Mouse (Mus musculus) ES-E14 (cell line): ENCODE measurements at regions not wholly inside any gene's neighbourhood (a gene's known extent, or its start where the extent isn't known, plus 50 kb on each side); places are given as distances from the start of the nearest gene placed in this dataset.

Experiments used
- DNase-seq: peaks from one replicate; pipeline ENCODE4 v3.0.0-alpha.2; 2013; ENCODE audit warnings: low read depth, low spot score
- H3K27ac ChIP-seq: 2 replicates; pipeline ENCODE4 v1.5.1; 2012; ENCODE audit warnings: low read depth, mild to moderate bottlenecking, low read length, moderate library complexity, mixed read lengths; ENCODE audit not compliant: poor library complexity, insufficient read depth, severe bottlenecking
- H3K36me3 ChIP-seq: 2 replicates; pipeline ENCODE4 v1.6.1; 2012; ENCODE audit warnings: mild to moderate bottlenecking, low read length, moderate library complexity, mixed read lengths; ENCODE audit not compliant: control insufficient read depth, poor library complexity, insufficient read depth, severe bottlenecking
- H3K4me1 ChIP-seq, 2 experiments: fragments of 150-350 bp in 1 of 2; sonication (generic) in 1 of 2; 2 replicates each; pipeline ENCODE4 v1.6.1; 2012; ENCODE audit warnings: low read length in 2 of 2, mild to moderate bottlenecking in 1 of 2, mixed read lengths in 1 of 2; ENCODE audit not compliant: control insufficient read depth in 2 of 2, insufficient read depth in 2 of 2, poor library complexity in 1 of 2
- H3K4me3 ChIP-seq, 2 experiments: fragments of 150-350 bp in 1 of 2; sonication (generic) in 1 of 2; 2 replicates each; pipeline ENCODE4 v1.5.1; 2012; ENCODE audit warnings: low read length in 2 of 2, low read depth in 1 of 2, mild to moderate bottlenecking in 1 of 2, mixed read lengths in 1 of 2; ENCODE audit not compliant: insufficient read depth in 1 of 2, poor library complexity in 1 of 2, severe bottlenecking in 1 of 2
- H3K9ac ChIP-seq: 2 replicates; pipeline ENCODE4 v1.6.1; 2012; ENCODE audit warnings: low read depth, mild to moderate bottlenecking, low read length, mixed read lengths; ENCODE audit not compliant: poor library complexity, insufficient read depth, severe bottlenecking
- H3K9me3 ChIP-seq: fragments of 150-350 bp; sonication (generic); 2 replicates; pipeline ENCODE4 v1.6.1; 2012; ENCODE audit warnings: low read depth, mild to moderate bottlenecking, low read length; ENCODE audit not compliant: control insufficient read depth, insufficient read depth
- CHD2 ChIP-seq: IDR thresholded peaks from 2 replicates; pipeline ENCODE4 v1.6.1; 2014; ENCODE audit warnings: mild to moderate bottlenecking, low read depth, low read length, inconsistent platforms
- HCFC1 ChIP-seq: IDR thresholded peaks from 2 replicates; pipeline ENCODE4 v1.6.1; 2012; ENCODE audit warnings: low read length, inconsistent platforms, borderline replicate concordance; ENCODE audit not compliant: insufficient read depth
- MAFK ChIP-seq: IDR thresholded peaks from 2 replicates; pipeline ENCODE4 v1.6.1; 2014; ENCODE audit warnings: mild to moderate bottlenecking, low read depth, low read length, inconsistent platforms; ENCODE audit not compliant: insufficient read depth
- ZC3H11A ChIP-seq: IDR thresholded peaks from 2 replicates; pipeline ENCODE4 v1.6.1; 2012; ENCODE audit warnings: low read depth, mild to moderate bottlenecking, inconsistent platforms, low read length, borderline replicate concordance
- ZNF384 ChIP-seq: IDR thresholded peaks from 2 replicates; pipeline ENCODE4 v1.6.1; 2012; ENCODE audit warnings: low read depth, low read length, inconsistent platforms
- in situ Hi-C, 2 experiments: fragments of 600-800 bp; cut with MboI; formaldehyde crosslinking; loops; one replicate each; pipeline ENCODE4 v1.15.1; 2025; ENCODE audit warnings: low sequenced_read_pairs in 2 of 2, inconsistent platforms in 1 of 2; ENCODE audit not compliant: unreplicated experiment in 2 of 2

- DNase-seq = no peak
- Histone ChIP-seq H3K27ac (no peak overlapping the region), H3K9me3 (no peaks in the 10 kb centered on the region), H3K4me1 (peaks cover 0 to 2% of the 10 kb centered on the region in 2 experiments; a peak in 1 of 4 replicates), H3K36me3 (no peaks in the 10 kb centered on the region), H3K4me3 (no peak overlapping the region), H3K9ac (no peak overlapping the region)
- in situ Hi-C loops = no loop called here
- TF ChIP-seq MAFK (no peak), ZC3H11A (no peak), HCFC1 (no peak), CHD2 (no peak), ZNF384 (no peak)
Measured at GRCm38 (mm10) chr1:154027303-154027702, 127.3 kb upstream of the Teddm2 start.

- TF ChIP-seq ZNF384 (no peak), ZC3H11A (no peak), HCFC1 (no peak), CHD2 (no peak), MAFK (no peak)
- Histone ChIP-seq H3K36me3 (no peaks in the 10 kb centered on the region), H3K9me3 (no peaks in the 10 kb centered on the region), H3K4me3 (no peak overlapping the region), H3K27ac (no peak overlapping the region), H3K9ac (no peak overlapping the region), H3K4me1 (peaks cover 1 to 7% of the 10 kb centered on the region in 2 experiments; a peak in 2 of 4 replicates)
- no peak for DNase-seq
- in situ Hi-C loops = no loop called here
Measured at GRCm38 (mm10) chr1:154029826-154030225, 129.8 kb upstream of the Teddm2 start.

- no peak overlapping the region for H3K9ac ChIP-seq
- TF ChIP-seq ZNF384 = no peak
- no peak for TF ChIP-seq HCFC1
- no peak for TF ChIP-seq MAFK
- TF ChIP-seq CHD2 = no peak
- no peak for TF ChIP-seq ZC3H11A
- peak; percentile 50 for DNase-seq
- no peak overlapping the region for H3K4me3 ChIP-seq
- no peak overlapping the region for H3K27ac ChIP-seq
- in situ Hi-C loops = no loop called here
- no peaks in the 10 kb centered on the region for H3K36me3 ChIP-seq
- H3K4me1 ChIP-seq = peaks cover 6 to 9% of the 10 kb centered on the region in 2 experiments
- H3K9me3 ChIP-seq = no peaks in the 10 kb centered on the region
Measured at GRCm38 (mm10) chr1:154032669-154033099, 132.7 kb upstream of the Teddm2 start.

GRCm38 (mm10) chr1:154033958-154034606 is 134.1 kb upstream of the Teddm2 start:
- Histone ChIP-seq H3K4me3 (no peak overlapping the region), H3K9ac (no peak overlapping the region; the same call in 1 of the 2 replicates), H3K27ac (no peak overlapping the region), H3K36me3 (no peaks in the 10 kb centered on the region), H3K4me1 (peaks cover 7 to 12% of the 10 kb centered on the region in 2 experiments), H3K9me3 (no peaks in the 10 kb centered on the region)
- TF ChIP-seq HCFC1 (no peak), ZC3H11A (no peak), ZNF384 (no peak), CHD2 (no peak), MAFK (no peak)
- no peak for DNase-seq
- in situ Hi-C loops = no loop called here
